Mouse (Mus musculus) midbrain, embryonic 12.5 days (tissue): ENCODE data around the gene Mum1l1. TPM values are rescaled to one million over a fixed set of nuclear protein-coding genes. Genes with fewer than 3 reads are reported as not detected.
"Not testable (repeated sequence)": the region's sequence is repeated elsewhere in the genome, so short reads cannot be mapped to it uniquely, and the experiment has no call there.

Source experiments
- ATAC-seq: fragments of 200-750 bp; cut with Nextera tagmentation; 2 replicates; pipeline ENCODE4 v1.8.0; 2017; ENCODE audit warnings: low read depth, moderate TSS enrichment, moderate library complexity; ENCODE audit not compliant: low FRiP score
- H3K27ac ChIP-seq: fragments of 300-500 bp; sonication (generic); replicated peaks from 2 replicates; pipeline ENCODE4 v1.5.1; 2016; ENCODE audit warnings: mild to moderate bottlenecking
- H3K27me3 ChIP-seq: fragments of 300-500 bp; sonication (generic); 2 replicates; pipeline ENCODE4 v1.6.1; 2016; ENCODE audit warnings: mild to moderate bottlenecking
- H3K36me3 ChIP-seq: fragments of 300-500 bp; sonication (generic); 2 replicates; pipeline ENCODE4 v1.6.1; 2016
- H3K4me1 ChIP-seq: fragments of 300-500 bp; sonication (generic); 2 replicates; pipeline ENCODE4 v1.6.1; 2016
- H3K4me2 ChIP-seq: fragments of 300-500 bp; sonication (generic); replicated peaks from 2 replicates; pipeline ENCODE4 v1.6.1; 2016; ENCODE audit warnings: mild to moderate bottlenecking, moderate library complexity
- H3K4me3 ChIP-seq: fragments of 300-500 bp; sonication (generic); 2 replicates; pipeline ENCODE4 v1.5.1; 2016; ENCODE audit warnings: mild to moderate bottlenecking
- H3K9ac ChIP-seq: fragments of 300-500 bp; sonication (generic); replicated peaks from 2 replicates; pipeline ENCODE4 v1.6.1; 2016; ENCODE audit warnings: mild to moderate bottlenecking, moderate library complexity
- H3K9me3 ChIP-seq: fragments of 300-500 bp; sonication (generic); 2 replicates; pipeline ENCODE4 v1.6.1; 2016; ENCODE audit warnings: mild to moderate bottlenecking
- WGBS: fragments of 180-500 bp; shearing (Covaris S2); methylation state at CpG from one replicate; pipeline ENCODE4 v1.1.7; 2016; 5-methylcytosine and 5-hydroxymethylcytosine counted together
- polyA plus RNA-seq: library from polyadenylated mRNA; unstranded; fragments of >200 nt; fragmentation: Nextera tagmentation; extraction: Ambion mirVana; gene quantifications from 2 replicates; pipeline ENCODE4 v1.2.1, GENCODE M21; 2016

Gene Mum1l1
- polyA plus RNA-seq, result 12.5 and 14.4 TPM in 2 replicates

DNA sequence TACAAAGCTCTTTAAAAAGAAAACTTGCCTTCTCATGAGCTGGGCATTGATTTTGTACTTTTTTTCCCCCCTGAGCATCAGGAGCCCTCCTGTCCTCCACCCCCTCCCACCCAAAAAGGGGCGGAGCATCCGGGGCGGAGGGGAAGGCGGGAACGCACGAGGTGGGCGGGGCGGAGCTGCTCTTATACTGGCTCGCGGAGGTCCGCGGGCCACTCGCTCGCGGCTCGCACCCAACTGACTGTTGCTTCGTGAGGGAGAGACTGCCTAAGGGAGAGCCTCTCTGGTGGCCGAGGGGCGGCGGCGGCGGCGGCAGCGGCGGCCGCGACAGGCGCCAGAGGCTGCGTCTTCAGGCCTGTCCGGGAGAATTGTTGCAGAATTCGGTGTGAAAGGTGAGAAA, at the start of gene Mum1l1:
Gene Mum1l1 (plus strand): TSS at position 214 of the 397 bp plus-strand sequence.
- Histone ChIP-seq H3K9ac (0 out of 2 replicates have a peak within 1 kb of the TSS, but pooled peaks have one; percentile 24), H3K36me3 (no peaks in the 10 kb centered on the region), H3K9me3 (no peaks in the 10 kb centered on the region), H3K27ac (no peak within 1 kb of the TSS), H3K4me3 (peak within 1 kb of the TSS; percentile 44), H3K27me3 (peaks cover 1% of the 10 kb centered on the region; the same call in 1 of the 2 replicates), H3K4me1 (no peaks in the 10 kb centered on the region), H3K4me2 (peak within 1 kb of the TSS; percentile 59)
- WGBS, result 6% methylated on average over 19 of the region's 31 CpGs
- ATAC-seq, result peak; percentile 96

DNA sequence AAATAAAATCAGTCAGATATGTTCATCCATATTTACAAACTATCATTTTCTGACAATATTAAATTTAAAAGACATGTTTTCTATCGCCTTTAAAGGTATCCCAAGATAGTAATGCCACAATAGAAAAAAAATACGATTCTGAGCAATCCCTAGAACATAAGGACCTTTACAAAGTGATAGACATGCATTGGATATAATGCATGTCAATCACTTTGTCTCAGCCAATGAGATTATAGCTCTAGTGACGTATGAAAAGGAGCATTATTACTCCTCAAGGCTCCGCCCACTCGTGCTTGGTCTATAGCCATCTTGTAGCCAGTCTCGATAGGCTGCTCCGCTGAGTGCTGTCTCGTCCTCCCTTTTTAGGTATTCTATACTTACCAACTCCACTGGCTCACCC, 30.9 kb upstream of the Mum1l1 start, which contains the start of gene 4933428M09Rik:
Gene 4933428M09Rik (plus strand): TSS at position 301 of the 400 bp plus-strand sequence.
- ATAC-seq, result no peak
- H3K4me3 ChIP-seq, result no peak within 1 kb of the TSS
- H3K36me3 ChIP-seq, result no peaks in the 10 kb centered on the region
- H3K4me2 ChIP-seq, result no peak within 1 kb of the TSS
- H3K9me3 ChIP-seq, result no peaks in the 10 kb centered on the region
- 89% methylated on average over 8 of the region's 8 CpGs for WGBS
- H3K4me1 ChIP-seq, result no peaks in the 10 kb centered on the region
- no peaks in the 10 kb centered on the region; the same call in 1 of the 2 replicates for H3K27me3 ChIP-seq
- H3K27ac ChIP-seq, result no peak within 1 kb of the TSS
- H3K9ac ChIP-seq, result no peak within 1 kb of the TSS

GRCm38 (mm10) chrX:139191506-139191905, 18.3 kb upstream of the Mum1l1 start:
- H3K4me3 ChIP-seq, H3K9ac ChIP-seq, H3K4me2 ChIP-seq, H3K36me3 ChIP-seq, H3K9me3 ChIP-seq, H3K27me3 ChIP-seq, H3K27ac ChIP-seq, ATAC-seq, H3K4me1 ChIP-seq: not testable (repeated sequence)
- 81% methylated on average over 3 of the region's 3 CpGs for WGBS

- Histone ChIP-seq H3K36me3 (no peaks in the 10 kb centered on the region), H3K27ac (no peak overlapping the region), H3K4me3 (no peak overlapping the region), H3K9me3 (no peaks in the 10 kb centered on the region), H3K4me1 (no peaks in the 10 kb centered on the region), H3K4me2 (no peak overlapping the region), H3K27me3 (no peaks in the 10 kb centered on the region; the same call in 1 of the 2 replicates), H3K9ac (no peak overlapping the region)
- ATAC-seq, result no peak
- WGBS, result 79% methylated on average over 1 of the region's 1 CpGs
These were observed 15.1 kb upstream of the Mum1l1 start for GRCm38 (mm10) chrX:139194572-139195279.

DNA sequence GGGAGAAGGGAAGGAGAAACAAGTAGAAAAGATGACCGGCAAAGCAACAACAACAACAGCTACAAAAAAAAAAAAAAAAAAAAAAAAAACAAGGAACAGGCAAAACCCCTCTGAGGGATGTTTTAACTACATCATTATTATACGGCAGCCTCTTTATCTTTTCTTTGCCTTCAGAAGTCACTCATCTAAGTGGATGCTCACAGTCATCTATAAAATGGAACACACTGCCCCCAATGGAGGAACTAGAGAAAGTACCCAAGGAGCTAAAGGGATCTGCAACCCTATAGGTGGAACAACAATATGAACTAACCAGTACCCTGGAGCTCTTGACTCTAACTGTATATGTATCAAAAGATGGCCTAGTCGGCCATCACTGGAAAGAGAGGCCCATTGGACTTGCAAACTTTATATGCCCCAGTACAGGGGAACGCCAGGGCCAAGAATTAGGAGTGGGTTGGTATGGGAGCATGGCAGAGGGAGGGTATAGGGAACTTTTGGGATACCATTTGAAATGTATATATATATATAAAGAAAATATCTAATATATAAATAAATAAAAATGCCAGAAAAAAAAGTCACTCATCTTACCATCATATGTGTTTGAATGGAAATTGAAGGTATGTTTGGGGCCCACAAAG, 532 bp upstream of the Mum1l1 start:
- WGBS, result 86% methylated on average over 4 of the region's 4 CpGs
- not testable (repeated sequence) for H3K9me3 ChIP-seq, H3K4me1 ChIP-seq, H3K27me3 ChIP-seq, H3K4me2 ChIP-seq, H3K36me3 ChIP-seq, H3K27ac ChIP-seq, H3K4me3 ChIP-seq, H3K9ac ChIP-seq
- ATAC-seq, result peak; percentile 73

DNA sequence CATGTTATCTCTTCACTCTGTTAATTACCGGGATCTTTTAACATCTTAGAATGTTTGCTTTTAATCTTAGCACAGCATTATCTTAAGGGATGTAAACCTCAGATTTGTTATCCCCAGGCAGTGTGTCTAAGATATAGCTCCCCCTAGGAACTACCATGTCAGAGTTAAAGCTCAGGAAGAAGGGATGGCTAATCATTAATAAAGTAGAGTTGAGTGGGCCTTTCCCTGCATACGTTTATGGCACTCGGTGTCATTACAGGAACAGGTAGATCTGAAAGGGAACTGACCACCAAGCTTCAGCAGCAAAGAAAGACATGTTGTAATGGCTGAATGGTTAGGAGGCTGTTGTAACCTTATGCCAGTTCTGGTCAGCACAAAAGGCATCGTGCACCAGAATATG, 4.9 kb downstream of the Mum1l1 start:
- Histone ChIP-seq H3K9ac (no peak overlapping the region), H3K4me3 (no peak overlapping the region), H3K27me3 (peaks cover 5% of the 10 kb centered on the region; the same call in 1 of the 2 replicates), H3K4me1 (no peaks in the 10 kb centered on the region), H3K27ac (no peak overlapping the region), H3K9me3 (no peaks in the 10 kb centered on the region), H3K36me3 (no peaks in the 10 kb centered on the region), H3K4me2 (no peak overlapping the region)
- ATAC-seq, result no peak
- 80% methylated on average over 4 of the region's 4 CpGs for WGBS

GRCm38 (mm10) chrX:139216409-139216808, 6.6 kb downstream of the Mum1l1 start:
- Histone ChIP-seq H3K27me3 (peaks cover 5% of the 10 kb centered on the region; the same call in 1 of the 2 replicates), H3K9me3 (no peaks in the 10 kb centered on the region), H3K4me3 (no peak overlapping the region), H3K9ac (no peak overlapping the region), H3K36me3 (no peaks in the 10 kb centered on the region), H3K4me1 (no peaks in the 10 kb centered on the region), H3K27ac (no peak overlapping the region), H3K4me2 (no peak overlapping the region)
- WGBS, result 72% methylated on average over 5 of the region's 5 CpGs
- peak; percentile 50; the same call in 1 of the 2 replicates for ATAC-seq

- Histone ChIP-seq H3K27ac (no peak overlapping the region), H3K4me2 (peak overlapping the region; percentile 49)
- WGBS, result 18% methylated on average over 22 of the region's 22 CpGs
These were observed 7.2 kb downstream of the Mum1l1 start for GRCm38 (mm10) chrX:139216991-139217593.

DNA sequence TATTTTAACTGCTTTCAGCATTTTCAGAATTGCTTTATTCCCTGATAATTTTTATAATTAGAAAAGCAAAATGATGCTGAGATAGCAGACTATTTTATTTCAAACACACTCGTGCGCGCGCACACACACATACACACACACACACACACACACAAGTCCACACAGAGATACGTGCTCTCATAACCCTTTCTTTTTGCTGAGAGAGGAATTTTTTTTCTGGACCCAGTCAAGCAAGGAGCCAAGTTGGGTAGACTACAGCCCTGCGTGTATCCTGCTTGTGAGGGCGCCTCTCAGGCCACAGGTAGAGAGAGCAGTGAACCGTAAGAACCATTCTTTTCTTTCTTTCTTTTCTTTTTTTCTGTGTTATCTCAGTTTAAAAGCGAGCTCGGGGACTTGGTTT, 7.9 kb downstream of the Mum1l1 start:
- WGBS, result 50% methylated on average over 10 of the region's 10 CpGs
- Histone ChIP-seq H3K4me1 (no peaks in the 10 kb centered on the region), H3K27me3 (peaks cover 5% of the 10 kb centered on the region; the same call in 1 of the 2 replicates), H3K9ac (no peak overlapping the region; the same call in 1 of the 2 replicates), H3K9me3 (no peaks in the 10 kb centered on the region), H3K4me3 (peak overlapping the region; percentile 31), H3K36me3 (no peaks in the 10 kb centered on the region), H3K4me2 (peak overlapping the region; percentile 49), H3K27ac (no peak overlapping the region)
- ATAC-seq, result no peak

More at GRCm38 (mm10) chrX:139216991-139217593, 7.2 kb downstream of the Mum1l1 start:
- Histone ChIP-seq H3K36me3 (no peaks in the 10 kb centered on the region), H3K9me3 (no peaks in the 10 kb centered on the region), H3K9ac (no peak overlapping the region), H3K4me3 (peak overlapping the region; percentile 31), H3K27me3 (peaks cover 5% of the 10 kb centered on the region; the same call in 1 of the 2 replicates), H3K4me1 (no peaks in the 10 kb centered on the region)
- ATAC-seq, result peak; percentile 96

GRCm38 (mm10) chrX:139219017-139219416, 9.2 kb downstream of the Mum1l1 start:
- peaks cover 5% of the 10 kb centered on the region; the same call in 1 of the 2 replicates for H3K27me3 ChIP-seq
- H3K9me3 ChIP-seq, result no peaks in the 10 kb centered on the region
- H3K4me3 ChIP-seq, result no peak overlapping the region
- H3K27ac ChIP-seq, result no peak overlapping the region
- H3K36me3 ChIP-seq, result no peaks in the 10 kb centered on the region
- WGBS, result 42% methylated on average over 2 of the region's 2 CpGs
- no peak overlapping the region for H3K4me2 ChIP-seq
- no peak overlapping the region for H3K9ac ChIP-seq
- no peaks in the 10 kb centered on the region for H3K4me1 ChIP-seq
- ATAC-seq, result no peak

- H3K27ac ChIP-seq, result no peak overlapping the region
- H3K9ac ChIP-seq, result no peak overlapping the region
- no peak for ATAC-seq
- WGBS, result 84% methylated on average over 4 of the region's 4 CpGs
- no peaks in the 10 kb centered on the region for H3K4me1 ChIP-seq
- no peaks in the 10 kb centered on the region for H3K9me3 ChIP-seq
- no peak overlapping the region for H3K4me3 ChIP-seq
- H3K4me2 ChIP-seq, result no peak overlapping the region
- H3K36me3 ChIP-seq, result no peaks in the 10 kb centered on the region
- no peaks in the 10 kb centered on the region for H3K27me3 ChIP-seq
These were observed 11.0 kb downstream of the Mum1l1 start for GRCm38 (mm10) chrX:139220830-139221229.

GRCm38 (mm10) chrX:139221893-139222292, 12.1 kb downstream of the Mum1l1 start:
- Histone ChIP-seq H3K4me2 (no peak overlapping the region), H3K4me1 (no peaks in the 10 kb centered on the region), H3K9me3 (no peaks in the 10 kb centered on the region), H3K36me3 (no peaks in the 10 kb centered on the region), H3K27me3 (no peaks in the 10 kb centered on the region), H3K9ac (no peak overlapping the region), H3K4me3 (no peak overlapping the region), H3K27ac (no peak overlapping the region)
- 86% methylated on average over 3 of the region's 3 CpGs for WGBS
- ATAC-seq, result no peak
